Mouse (Mus musculus): Measurements from ENCODE around the gene Klhl5.

DNA sequence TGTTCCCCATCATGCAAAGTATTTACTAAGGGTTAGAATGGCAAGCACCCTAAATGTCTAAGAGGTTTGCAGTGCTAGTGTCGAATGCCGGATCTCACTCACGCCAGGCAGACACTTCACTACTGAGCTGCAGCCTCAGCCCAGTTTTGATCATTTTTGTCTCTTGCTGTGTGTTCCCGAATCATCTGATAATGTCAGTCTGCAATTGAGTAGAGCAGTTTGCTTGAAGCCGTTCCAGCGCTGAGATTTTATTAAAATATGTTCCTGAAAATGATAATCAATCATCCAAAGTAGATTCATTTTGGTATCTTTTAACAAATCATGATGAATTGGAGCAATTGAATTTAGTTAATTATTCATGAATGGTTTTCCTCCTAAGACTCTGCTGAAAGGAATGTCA lies 39.4 kb downstream of the Klhl5 start:
- TF ChIP-seq CTCF (IDR thresholded peaks at IDR 0.05; ENCODE audit: borderline replicate concordance, control insufficient read depth, extremely low read depth, insufficient read depth, low read length, poor library complexity) (no peak), POLR2A (IDR thresholded peaks at IDR 0.05; ENCODE audit: control insufficient read depth, extremely low read depth, insufficient read depth, low read length, poor library complexity) (no peak)

All from thymus, adult 2 months (tissue).